Mouse (Mus musculus) myocyte (in vitro differentiated cells): ENCODE measurements at regions not wholly inside any gene's neighbourhood (a gene's known extent, or its start where the extent isn't known, plus 50 kb on each side); places are given as distances from the start of the nearest gene placed in this dataset.

Source experiments
- E2F4 ChIP-seq: IDR thresholded peaks from one replicate; pipeline ENCODE4 v1.6.1; 2011; ENCODE audit warnings: mild to moderate bottlenecking, control low read depth, moderate library complexity; ENCODE audit not compliant: insufficient read depth
- MAX ChIP-seq: IDR thresholded peaks from one replicate; pipeline ENCODE4 v1.6.1; 2011; ENCODE audit warnings: low read depth, mild to moderate bottlenecking, control low read depth
- MYOG ChIP-seq, 3 experiments: IDR thresholded peaks; one replicate each; pipeline ENCODE4 v1.6.1; 2011; ENCODE audit warnings: control low read depth in 2 of 3, low read depth in 2 of 3, mild to moderate bottlenecking in 2 of 3; ENCODE audit not compliant: insufficient read length in 2 of 3, control insufficient read depth in 1 of 3, insufficient read depth in 1 of 3
- POLR2A ChIP-seq: IDR thresholded peaks from one replicate; pipeline ENCODE4 v1.6.1; 2011; ENCODE audit warnings: low read depth, mild to moderate bottlenecking, control low read depth, moderate library complexity; ENCODE audit not compliant: insufficient read length
- POLR2AphosphoS2 ChIP-seq: IDR thresholded peaks from one replicate; pipeline ENCODE4 v1.6.1; 2011; ENCODE audit warnings: low read depth, control low read depth; ENCODE audit not compliant: insufficient read length
- USF1 ChIP-seq: IDR thresholded peaks from one replicate; pipeline ENCODE4 v1.6.1; 2011; ENCODE audit warnings: low read depth, mild to moderate bottlenecking, control low read depth, moderate library complexity

GRCm38 (mm10) chr15:96233113-96233512 lies 54.2 kb upstream of the Arid2 start:
- no peak for TF ChIP-seq MAX
- no peak for TF ChIP-seq POLR2A
- no peak for TF ChIP-seq POLR2AphosphoS2
- no peak for TF ChIP-seq E2F4
- no peak for TF ChIP-seq MYOG (IDR thresholded peaks at IDR 0.05; ENCODE audit: control insufficient read depth in 1 of 3, insufficient read depth in 1 of 3, insufficient read length in 2 of 3, low read depth in 2 of 3)
- no peak for TF ChIP-seq USF1
